Mouse (Mus musculus) cortical plate, adult 2 months (tissue): ENCODE results near the gene Ptges.

Source experiments
- CTCF ChIP-seq: fragments of 200-500 bp; IDR thresholded peaks from 2 replicates; pipeline ENCODE4 v1.5.1; 2011; ENCODE audit warnings: mild to moderate bottlenecking, control low read depth, low read length; ENCODE audit not compliant: insufficient read depth; ENCODE audit errors: extremely low read depth
- POLR2A ChIP-seq: fragments of 200-500 bp; IDR thresholded peaks from 2 replicates; pipeline ENCODE4 v1.6.1; 2011; ENCODE audit warnings: mild to moderate bottlenecking, low read length, control low read depth; ENCODE audit not compliant: insufficient read depth; ENCODE audit errors: extremely low read depth

GRCm38 (mm10) chr2:30912291-30912773 lies 17.3 kb downstream of the Ptges start:
- no peak for TF ChIP-seq CTCF
- TF ChIP-seq POLR2A, result no peak
